Mouse (Mus musculus): ENCODE measurements at regions not wholly inside any gene's neighbourhood (a gene's known extent, or its start where the extent isn't known, plus 50 kb on each side); places are given as distances from the start of the nearest gene placed in this dataset.

GRCm38 (mm10) chr2:139044684-139045083, 449.0 kb upstream of the Sptlc3 start:
- Histone ChIP-seq H3K36me3 (ENCODE audit: control insufficient read depth, insufficient read depth, low read length) (no peaks in the 10 kb centered on the region), H3K4me3 (ENCODE audit: low read length) (no peak overlapping the region), H3K9ac (ENCODE audit: low read depth, low read length) (no peak overlapping the region), H3K4me1 (ENCODE audit: control insufficient read depth, insufficient read depth, low read length) (no peaks in the 10 kb centered on the region), H3K9me3 (ENCODE audit: control insufficient read depth, low read length) (no peaks in the 10 kb centered on the region), H3K4me2 (ENCODE audit: low read depth, low read length) (no peak overlapping the region), H3K27me3 (replicated peaks; ENCODE audit: control insufficient read depth, insufficient read depth, low read length) (no peaks in the 10 kb centered on the region), H3K27ac (ENCODE audit: low read length) (no peak overlapping the region)
- 80% methylated on average over 3 of the region's 3 CpGs for WGBS
- no peak for ATAC-seq

- no peaks in the 10 kb centered on the region for H3K27me3 ChIP-seq (replicated peaks; ENCODE audit: control insufficient read depth, insufficient read depth, low read length)
- H3K9me3 ChIP-seq (ENCODE audit: control insufficient read depth, low read length): no peaks in the 10 kb centered on the region
- no peaks in the 10 kb centered on the region for H3K4me1 ChIP-seq (ENCODE audit: control insufficient read depth, insufficient read depth, low read length)
- H3K36me3 ChIP-seq (ENCODE audit: control insufficient read depth, insufficient read depth, low read length): no peaks in the 10 kb centered on the region
- H3K4me2 ChIP-seq (ENCODE audit: low read depth, low read length): no peak overlapping the region
- no peak for ATAC-seq
- no peak overlapping the region for H3K9ac ChIP-seq (ENCODE audit: low read depth, low read length)
- WGBS: 40% methylated on average over 2 of the region's 2 CpGs
- H3K27ac ChIP-seq (ENCODE audit: low read length): no peak overlapping the region
- no peak overlapping the region for H3K4me3 ChIP-seq (ENCODE audit: low read length)
Measured at GRCm38 (mm10) chr2:139055249-139055648, 438.5 kb upstream of the Sptlc3 start.

DNA sequence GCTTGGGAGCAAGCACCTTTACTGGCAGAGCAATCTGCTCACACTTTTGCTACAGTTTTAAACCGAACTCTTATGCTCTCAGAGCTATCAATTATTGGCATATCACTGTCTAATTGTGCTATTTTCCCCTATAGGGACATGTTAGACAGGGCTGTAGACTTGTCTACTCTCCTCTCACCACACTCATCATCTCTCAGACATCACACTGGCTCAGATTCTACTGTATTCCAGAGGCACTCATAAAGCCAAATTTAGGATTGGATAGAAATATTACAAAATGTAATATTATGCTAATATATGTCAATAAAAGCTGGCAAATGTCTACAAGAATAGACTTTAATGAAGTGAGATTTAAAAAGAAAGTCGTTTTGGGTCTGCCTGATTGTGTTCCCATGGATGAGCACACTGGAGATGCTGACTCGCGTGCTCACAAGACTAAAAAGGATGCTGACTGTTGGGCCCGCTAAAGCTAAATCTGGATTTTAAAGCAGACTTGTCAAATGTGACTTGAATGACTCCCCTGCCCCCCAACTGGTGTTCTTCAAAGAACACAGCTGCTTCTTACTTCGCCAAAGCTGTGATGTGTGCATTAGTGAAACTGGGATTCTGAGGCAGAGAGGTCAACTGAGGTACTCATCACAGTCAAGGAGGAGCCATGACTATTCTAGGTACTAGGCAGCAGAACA, 424.3 kb upstream of the Sptlc3 start:
- no peaks in the 10 kb centered on the region for H3K4me1 ChIP-seq (ENCODE audit: control insufficient read depth, insufficient read depth, low read length)
- no peak overlapping the region for H3K27ac ChIP-seq (ENCODE audit: low read length)
- no peak overlapping the region for H3K9ac ChIP-seq (ENCODE audit: low read depth, low read length)
- no peaks in the 10 kb centered on the region for H3K9me3 ChIP-seq (ENCODE audit: control insufficient read depth, low read length)
- ATAC-seq: no peak
- WGBS: 79% methylated on average over 6 of the region's 6 CpGs
- H3K36me3 ChIP-seq (ENCODE audit: control insufficient read depth, insufficient read depth, low read length): no peaks in the 10 kb centered on the region
- H3K4me2 ChIP-seq (ENCODE audit: low read depth, low read length): no peak overlapping the region
- H3K27me3 ChIP-seq (replicated peaks; ENCODE audit: control insufficient read depth, insufficient read depth, low read length): no peaks in the 10 kb centered on the region
- no peak overlapping the region for H3K4me3 ChIP-seq (ENCODE audit: low read length)

DNA sequence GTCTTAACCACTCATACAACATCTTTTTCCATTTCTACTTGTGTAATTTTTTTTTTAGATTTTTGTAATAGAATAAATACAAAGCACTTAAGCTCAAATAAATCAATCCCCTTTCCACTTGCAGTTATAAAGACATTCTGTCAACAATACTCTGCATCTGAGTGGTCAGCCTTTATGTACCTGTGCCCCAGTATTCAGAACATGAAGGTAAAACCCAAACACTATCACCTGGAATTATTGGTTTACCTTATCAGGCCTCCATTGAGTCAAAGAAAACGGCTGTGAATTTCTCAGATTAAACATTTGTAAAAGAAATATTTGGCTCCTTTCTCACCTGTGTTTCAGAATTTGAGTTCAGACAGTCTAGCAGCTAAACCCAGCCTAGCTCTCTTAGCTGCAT, 422.0 kb upstream of the Sptlc3 start:
- ATAC-seq: no peak
- no peak overlapping the region for H3K4me2 ChIP-seq (ENCODE audit: low read depth, low read length)
- H3K27ac ChIP-seq (ENCODE audit: low read length): no peak overlapping the region
- WGBS: 42% methylated on average over 1 of the region's 1 CpGs
- H3K9ac ChIP-seq (ENCODE audit: low read depth, low read length): no peak overlapping the region
- no peaks in the 10 kb centered on the region for H3K4me1 ChIP-seq (ENCODE audit: control insufficient read depth, insufficient read depth, low read length)
- H3K36me3 ChIP-seq (ENCODE audit: control insufficient read depth, insufficient read depth, low read length): no peaks in the 10 kb centered on the region
- H3K9me3 ChIP-seq (ENCODE audit: control insufficient read depth, low read length): no peaks in the 10 kb centered on the region
- no peak overlapping the region for H3K4me3 ChIP-seq (ENCODE audit: low read length)
- no peaks in the 10 kb centered on the region for H3K27me3 ChIP-seq (replicated peaks; ENCODE audit: control insufficient read depth, insufficient read depth, low read length)

DNA sequence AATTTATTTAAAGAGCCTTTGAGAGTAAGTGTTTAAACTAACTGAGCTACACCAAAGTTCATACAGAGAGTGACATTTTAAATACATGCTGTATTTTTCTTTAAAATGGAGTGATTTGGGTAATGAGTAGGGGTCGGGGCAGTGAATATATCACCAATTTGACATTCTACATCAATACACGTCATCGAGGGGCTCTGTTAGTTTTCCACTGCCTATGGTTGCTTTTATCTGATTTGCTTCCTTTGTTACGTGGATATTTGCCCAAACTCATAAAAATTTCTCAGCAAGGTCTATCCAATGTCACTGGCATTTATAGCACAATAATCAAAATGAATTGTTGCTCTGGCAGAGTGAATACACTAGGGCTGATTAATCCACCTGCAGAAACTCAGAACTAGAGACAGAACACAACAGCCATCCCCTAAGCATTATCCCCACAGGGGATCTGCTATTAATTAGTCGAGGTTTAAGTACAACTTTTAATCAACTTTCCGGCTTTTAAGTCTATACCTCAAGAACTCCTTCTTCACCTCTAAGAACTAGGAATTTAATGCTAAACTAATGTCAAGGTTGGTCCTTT, 400.1 kb upstream of the Sptlc3 start:
- no peak for ATAC-seq
- 74% methylated on average over 6 of the region's 6 CpGs for WGBS

DNA sequence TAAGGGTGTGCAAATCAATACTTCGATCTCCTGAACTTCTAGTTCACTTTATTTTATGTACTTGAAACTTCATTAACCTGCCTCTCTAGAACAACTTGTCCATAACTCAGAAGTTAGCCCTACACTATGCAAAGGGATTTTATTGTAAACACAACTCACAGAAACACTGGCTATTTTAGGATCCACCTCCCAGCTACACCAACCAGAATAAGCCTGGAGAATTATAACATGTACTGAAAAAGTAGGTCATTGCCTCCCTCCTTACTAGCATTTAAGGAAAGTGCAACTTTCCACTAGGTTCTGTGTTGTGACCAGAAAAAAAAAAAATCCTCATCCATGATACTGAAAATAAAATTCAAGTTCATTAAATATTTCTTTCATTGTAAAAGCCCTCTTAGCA, 382.0 kb upstream of the Sptlc3 start:
- H3K27me3 ChIP-seq (replicated peaks; ENCODE audit: control insufficient read depth, insufficient read depth, low read length): no peaks in the 10 kb centered on the region
- H3K9me3 ChIP-seq (ENCODE audit: control insufficient read depth, low read length): no peaks in the 10 kb centered on the region
- H3K9ac ChIP-seq (ENCODE audit: low read depth, low read length): no peak overlapping the region
- no peaks in the 10 kb centered on the region for H3K36me3 ChIP-seq (ENCODE audit: control insufficient read depth, insufficient read depth, low read length)
- WGBS: 74% methylated on average over 1 of the region's 1 CpGs
- no peak overlapping the region for H3K4me2 ChIP-seq (ENCODE audit: low read depth, low read length)
- no peak overlapping the region for H3K4me3 ChIP-seq (ENCODE audit: low read length)
- H3K4me1 ChIP-seq (ENCODE audit: control insufficient read depth, insufficient read depth, low read length): no peaks in the 10 kb centered on the region
- ATAC-seq: no peak
- no peak overlapping the region for H3K27ac ChIP-seq (ENCODE audit: low read length)

More for the DNA sequence above, 400.1 kb upstream of the Sptlc3 start:
- Histone ChIP-seq H3K27ac (ENCODE audit: low read length) (no peak overlapping the region), H3K9me3 (ENCODE audit: control insufficient read depth, low read length) (no peaks in the 10 kb centered on the region), H3K9ac (ENCODE audit: low read depth, low read length) (no peak overlapping the region), H3K27me3 (replicated peaks; ENCODE audit: control insufficient read depth, insufficient read depth, low read length) (no peaks in the 10 kb centered on the region), H3K4me1 (ENCODE audit: control insufficient read depth, insufficient read depth, low read length) (no peaks in the 10 kb centered on the region), H3K4me2 (ENCODE audit: low read depth, low read length) (no peak overlapping the region), H3K36me3 (ENCODE audit: control insufficient read depth, insufficient read depth, low read length) (no peaks in the 10 kb centered on the region), H3K4me3 (ENCODE audit: low read length) (no peak overlapping the region)

DNA sequence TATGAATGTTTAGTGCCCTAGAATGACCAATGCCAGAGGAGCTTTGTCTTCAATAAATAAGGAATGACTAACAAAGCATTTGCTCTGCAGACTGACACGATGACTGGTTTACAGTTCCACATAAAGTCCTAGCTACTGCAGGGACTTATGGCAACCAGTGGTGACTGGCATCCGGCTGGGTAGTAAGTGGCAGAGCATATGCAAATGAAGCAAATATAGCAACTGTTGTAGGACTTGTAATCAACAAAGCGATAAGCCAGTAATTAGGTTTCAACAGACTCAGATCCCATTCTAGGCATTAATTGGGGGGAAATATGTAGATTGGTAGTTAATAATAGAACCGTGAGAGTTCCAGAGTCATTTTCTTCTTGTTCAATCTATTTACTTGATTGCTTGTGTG, 379.2 kb upstream of the Sptlc3 start:
- Histone ChIP-seq H3K27me3 (replicated peaks; ENCODE audit: control insufficient read depth, insufficient read depth, low read length) (no peaks in the 10 kb centered on the region), H3K9me3 (ENCODE audit: control insufficient read depth, low read length) (no peaks in the 10 kb centered on the region), H3K27ac (ENCODE audit: low read length) (no peak overlapping the region), H3K4me1 (ENCODE audit: control insufficient read depth, insufficient read depth, low read length) (no peaks in the 10 kb centered on the region), H3K4me3 (ENCODE audit: low read length) (no peak overlapping the region), H3K4me2 (ENCODE audit: low read depth, low read length) (no peak overlapping the region), H3K9ac (ENCODE audit: low read depth, low read length) (no peak overlapping the region), H3K36me3 (ENCODE audit: control insufficient read depth, insufficient read depth, low read length) (no peaks in the 10 kb centered on the region)
- ATAC-seq: no peak
- 83% methylated on average over 4 of the region's 4 CpGs for WGBS

GRCm38 (mm10) chr2:139120905-139121304, 372.8 kb upstream of the Sptlc3 start:
- H3K9ac ChIP-seq (ENCODE audit: low read depth, low read length): no peak overlapping the region
- no peaks in the 10 kb centered on the region for H3K36me3 ChIP-seq (ENCODE audit: control insufficient read depth, insufficient read depth, low read length)
- H3K4me3 ChIP-seq (ENCODE audit: low read length): no peak overlapping the region
- H3K9me3 ChIP-seq (ENCODE audit: control insufficient read depth, low read length): no peaks in the 10 kb centered on the region
- no peak overlapping the region for H3K27ac ChIP-seq (ENCODE audit: low read length)
- 90% methylated on average over 1 of the region's 1 CpGs for WGBS
- ATAC-seq: no peak
- no peak overlapping the region for H3K4me2 ChIP-seq (ENCODE audit: low read depth, low read length)
- no peaks in the 10 kb centered on the region for H3K4me1 ChIP-seq (ENCODE audit: control insufficient read depth, insufficient read depth, low read length)
- no peaks in the 10 kb centered on the region for H3K27me3 ChIP-seq (replicated peaks; ENCODE audit: control insufficient read depth, insufficient read depth, low read length)

DNA sequence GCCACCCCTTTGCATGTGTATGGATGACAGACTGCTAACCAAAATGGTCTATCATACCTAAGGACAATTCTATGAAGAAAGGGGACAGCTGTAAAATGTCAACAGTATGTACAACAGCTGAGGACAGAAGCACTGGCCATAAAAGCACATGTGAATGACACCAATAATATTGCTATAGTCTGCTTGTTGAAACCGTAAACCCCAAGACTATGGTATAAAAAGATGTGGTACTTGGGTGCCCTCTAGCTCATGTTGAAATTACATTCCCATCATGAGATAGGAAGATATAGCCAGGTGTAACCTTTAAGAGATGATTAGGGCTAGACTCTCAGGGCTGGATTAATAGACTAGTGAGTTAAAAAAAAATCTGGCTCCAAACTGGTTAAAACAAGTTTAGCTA, 361.6 kb upstream of the Sptlc3 start:
- Histone ChIP-seq H3K9me3 (ENCODE audit: control insufficient read depth, low read length) (no peaks in the 10 kb centered on the region), H3K4me1 (ENCODE audit: control insufficient read depth, insufficient read depth, low read length) (no peaks in the 10 kb centered on the region), H3K27ac (ENCODE audit: low read length) (no peak overlapping the region), H3K4me3 (ENCODE audit: low read length) (no peak overlapping the region), H3K9ac (ENCODE audit: low read depth, low read length) (no peak overlapping the region), H3K27me3 (replicated peaks; ENCODE audit: control insufficient read depth, insufficient read depth, low read length) (no peaks in the 10 kb centered on the region), H3K4me2 (ENCODE audit: low read depth, low read length) (no peak overlapping the region), H3K36me3 (ENCODE audit: control insufficient read depth, insufficient read depth, low read length) (no peaks in the 10 kb centered on the region)
- 33% methylated on average over 1 of the region's 1 CpGs for WGBS
- ATAC-seq: no peak

- no peak overlapping the region for H3K4me3 ChIP-seq (ENCODE audit: low read length)
- H3K27me3 ChIP-seq (replicated peaks; ENCODE audit: control insufficient read depth, insufficient read depth, low read length): no peaks in the 10 kb centered on the region
- no peak overlapping the region for H3K4me2 ChIP-seq (ENCODE audit: low read depth, low read length)
- H3K9me3 ChIP-seq (ENCODE audit: control insufficient read depth, low read length): no peaks in the 10 kb centered on the region
- no peaks in the 10 kb centered on the region for H3K36me3 ChIP-seq (ENCODE audit: control insufficient read depth, insufficient read depth, low read length)
- no peaks in the 10 kb centered on the region for H3K4me1 ChIP-seq (ENCODE audit: control insufficient read depth, insufficient read depth, low read length)
- ATAC-seq: no peak
- no peak overlapping the region for H3K27ac ChIP-seq (ENCODE audit: low read length)
- H3K9ac ChIP-seq (ENCODE audit: low read depth, low read length): no peak overlapping the region
- 66% methylated on average over 1 of the region's 1 CpGs for WGBS
Measured at GRCm38 (mm10) chr2:139147004-139147403, 346.7 kb upstream of the Sptlc3 start.

Data from intestine, embryonic 16.5 days (tissue).